Mouse (Mus musculus) kidney, postnatal 10 days (tissue): ENCODE results near the gene Raph1.

Experiments
- DNase-seq: peaks from one replicate; pipeline ENCODE4 v3.0.0; 2021; ENCODE audit warnings: mixed read lengths

Gene Raph1

DNA sequence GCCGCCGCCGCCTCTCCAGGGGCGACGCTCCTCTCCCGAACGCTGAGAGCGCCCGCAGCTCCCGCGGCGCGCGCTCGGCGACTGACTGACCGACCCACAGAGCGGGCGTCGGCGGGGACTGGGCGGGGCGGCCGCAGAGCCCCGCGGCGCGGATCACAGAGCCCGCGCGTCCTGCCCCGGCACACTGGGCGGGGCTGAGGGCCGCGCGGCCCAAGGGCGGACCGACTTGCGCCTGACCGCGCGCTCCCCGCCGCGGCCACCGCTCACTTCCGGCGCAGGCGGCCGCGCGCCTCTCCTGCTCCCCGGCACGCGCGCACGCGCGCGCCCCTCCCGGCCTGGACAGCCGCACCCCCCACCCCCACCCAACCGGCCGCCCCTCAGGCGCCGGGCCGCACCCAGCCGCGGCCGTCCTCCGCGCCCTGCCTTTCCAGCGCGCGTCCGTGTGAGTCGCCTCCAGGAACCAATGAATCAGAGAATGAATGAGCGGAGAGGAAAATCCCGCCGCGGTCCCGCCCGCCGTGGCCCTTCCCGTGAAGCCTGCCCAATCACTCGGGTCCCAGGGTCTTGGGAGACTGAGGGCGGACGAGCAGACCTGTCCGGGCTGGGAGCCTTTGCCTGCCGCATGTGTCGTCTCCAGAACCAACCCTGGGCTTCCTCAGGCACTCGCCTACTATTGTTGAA is at the start of gene Raph1:
Gene Raph1, minus strand, starts transcription at position 474 of the 681 bp plus-strand sequence.
- peak; percentile 94 for DNase-seq

DNA sequence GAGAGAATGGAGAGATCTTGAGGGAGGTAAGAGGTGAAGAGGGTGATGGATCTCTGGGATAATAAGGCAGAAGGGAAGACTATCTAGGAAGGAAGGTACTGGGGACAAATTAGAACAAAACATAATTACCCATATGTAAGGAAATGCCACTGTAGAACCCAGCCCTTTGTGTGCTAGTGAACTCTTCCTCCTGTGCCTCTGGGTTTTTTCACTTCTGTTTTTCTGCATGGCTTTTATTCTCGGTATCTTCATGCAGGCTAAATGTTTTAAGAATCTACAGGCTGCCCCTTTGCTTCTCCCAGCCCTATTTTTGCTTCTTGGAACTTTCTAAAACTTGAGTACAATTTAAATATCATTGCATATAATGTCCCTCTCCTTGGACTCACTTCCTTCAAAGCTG is 48.8 kb upstream of the Raph1 start:
- no peak for DNase-seq

DNA sequence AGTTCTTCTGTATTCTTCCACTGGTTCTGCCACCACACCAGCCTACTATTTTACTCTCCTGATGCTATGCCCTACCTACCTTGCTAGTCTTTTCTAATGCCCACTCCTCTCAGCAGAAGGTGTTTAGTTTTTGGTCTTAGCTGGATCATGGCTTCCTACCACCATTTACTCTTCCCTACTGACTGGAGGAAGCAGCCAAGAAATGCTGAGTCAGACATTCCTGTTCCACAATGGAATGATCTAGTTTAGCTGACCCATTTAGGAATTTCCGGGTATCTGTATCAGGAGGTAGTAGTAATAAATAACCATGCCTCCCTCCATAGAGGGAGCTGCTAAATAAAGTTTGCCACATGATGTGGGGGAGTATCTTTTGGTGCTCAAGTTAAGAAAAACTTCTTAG is 48.0 kb upstream of the Raph1 start:
- DNase-seq: no peak

DNA sequence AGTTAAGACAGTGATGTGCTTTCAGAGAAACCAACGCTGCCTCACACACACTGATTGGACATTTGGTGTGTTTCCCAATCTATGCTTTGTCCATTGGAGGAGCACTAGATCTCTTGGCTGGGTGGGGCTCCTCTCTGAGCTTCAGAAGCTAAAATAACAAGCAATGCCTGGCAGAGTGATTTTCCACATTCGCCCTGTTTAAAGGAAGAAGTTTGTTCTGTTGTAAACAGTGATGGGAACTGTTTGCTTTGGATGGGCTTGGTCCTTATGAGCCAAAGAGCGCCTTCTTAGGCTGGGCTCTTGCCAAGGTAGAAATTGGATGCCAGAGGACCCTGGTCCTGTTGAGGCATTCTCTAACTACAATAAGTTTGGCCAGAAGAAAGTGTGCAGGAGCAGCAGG is 45.1 kb upstream of the Raph1 start:
- no peak for DNase-seq

DNA sequence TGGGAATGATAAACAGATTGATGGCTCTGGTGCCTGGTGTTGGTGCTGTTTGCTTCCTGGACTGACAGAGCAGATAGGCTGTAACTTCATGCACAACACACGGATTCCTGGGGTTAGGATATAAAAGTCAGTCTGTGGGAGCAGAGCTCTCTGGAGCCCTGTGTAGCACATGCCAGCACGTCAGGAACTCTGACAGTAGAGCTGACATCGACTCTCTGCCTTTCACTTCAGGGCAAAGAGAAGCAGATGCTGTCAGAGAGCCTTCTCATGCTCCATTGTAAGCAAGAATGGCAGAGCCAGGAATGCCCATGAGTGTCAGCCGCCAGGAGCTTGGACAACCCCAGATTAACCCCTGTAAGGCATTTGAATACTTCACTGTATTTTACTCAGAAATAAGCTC is 43.7 kb upstream of the Raph1 start:
- DNase-seq: no peak

DNA sequence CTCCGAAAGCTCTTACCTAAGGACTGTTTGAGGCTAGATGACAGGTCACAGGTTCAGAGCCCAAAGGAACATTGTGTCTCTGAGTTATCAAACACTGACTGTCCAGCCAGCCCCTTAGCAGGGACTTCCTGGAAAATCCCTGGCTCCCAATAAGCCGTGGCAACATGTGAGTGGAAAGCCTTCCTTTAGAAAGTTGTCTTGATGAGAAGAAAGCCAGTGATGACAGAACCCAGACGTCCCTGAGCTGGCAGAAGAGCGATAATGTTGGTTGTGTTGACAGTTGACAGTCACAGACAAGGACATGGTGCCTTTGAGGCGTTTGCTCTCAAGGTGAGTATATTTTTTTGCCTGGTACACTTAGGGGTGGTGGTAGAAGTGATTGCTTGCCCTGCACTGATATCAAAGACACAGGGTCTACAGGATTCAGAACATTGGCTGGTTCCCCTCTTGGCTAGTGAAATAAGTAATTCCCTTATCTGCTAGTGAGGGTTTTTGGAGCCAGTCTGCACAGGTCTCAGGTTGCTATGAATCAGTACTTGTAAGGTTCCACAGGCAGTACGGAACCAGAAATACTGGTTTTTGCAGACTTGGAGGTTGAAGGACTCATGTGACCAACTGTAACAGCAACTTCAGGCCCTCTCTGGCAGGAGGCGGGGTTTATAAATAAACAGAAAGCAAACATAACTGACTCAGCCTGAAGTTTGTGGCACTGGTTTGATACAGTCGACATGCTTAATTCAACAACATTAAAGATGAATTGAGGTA is 42.3 kb upstream of the Raph1 start:
- peak; percentile 33 for DNase-seq

DNA sequence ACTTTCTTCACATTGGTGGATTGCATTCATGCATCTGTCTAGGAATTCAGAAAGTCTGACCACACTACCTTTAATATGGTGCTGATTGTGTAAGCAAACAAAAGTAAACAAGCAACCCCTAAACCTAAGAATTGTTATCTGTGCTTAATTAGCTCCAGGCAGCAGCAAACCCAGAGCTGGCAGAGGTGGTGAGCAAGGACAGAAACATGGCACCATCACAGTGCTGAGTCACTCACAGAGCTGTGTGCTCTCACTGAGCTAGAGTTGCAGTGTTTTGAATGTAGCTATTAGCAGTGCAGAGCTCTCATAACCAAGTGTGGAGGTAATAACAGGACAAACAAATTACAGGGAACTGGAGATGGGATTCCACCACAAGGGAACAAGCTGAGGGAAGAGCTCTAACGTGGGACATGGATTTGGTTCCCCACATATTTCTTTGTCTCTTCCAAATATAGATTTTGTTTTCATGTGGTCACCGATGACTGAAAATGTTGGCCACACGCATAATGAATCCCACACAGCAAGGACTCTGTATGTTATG is 37.6 kb upstream of the Raph1 start:
- DNase-seq: no peak

DNA sequence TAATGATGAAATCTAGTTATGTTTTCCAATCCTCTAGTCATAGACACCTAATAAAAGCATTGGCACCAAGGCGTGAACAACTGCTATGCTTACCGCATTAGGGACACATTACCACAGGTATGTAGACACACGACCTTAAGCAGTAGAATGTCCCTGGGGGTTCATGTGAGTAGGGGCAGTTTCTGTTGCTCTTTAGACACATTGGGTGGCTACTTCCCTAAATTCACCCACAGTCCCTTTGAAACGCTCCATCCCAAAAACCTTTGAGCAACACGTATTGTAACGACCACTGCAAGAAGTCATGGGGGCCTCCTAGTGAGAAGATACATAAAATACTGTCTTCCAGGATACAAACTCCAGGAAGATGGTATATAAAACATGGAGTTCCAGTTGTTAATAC is 33.8 kb upstream of the Raph1 start:
- no peak for DNase-seq

DNA sequence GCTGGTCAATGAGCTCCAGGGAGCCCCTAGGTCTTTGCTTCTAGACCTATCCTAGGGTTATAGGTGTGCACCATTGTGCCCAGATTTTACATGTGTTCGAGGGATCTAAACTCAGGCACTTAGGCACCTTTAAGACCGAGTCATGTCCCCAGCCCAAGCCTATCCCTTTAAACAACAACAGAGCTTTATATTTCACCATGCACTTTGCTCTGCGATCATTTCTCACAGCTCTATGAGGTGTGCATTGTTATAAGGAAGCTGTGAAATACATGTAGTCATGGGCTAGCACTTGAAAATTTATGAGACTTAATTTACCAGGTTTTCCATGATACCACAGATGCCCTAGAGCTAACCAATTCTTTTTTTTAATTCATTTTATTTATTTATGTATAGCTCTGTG is 33.0 kb upstream of the Raph1 start:
- no peak for DNase-seq

DNA sequence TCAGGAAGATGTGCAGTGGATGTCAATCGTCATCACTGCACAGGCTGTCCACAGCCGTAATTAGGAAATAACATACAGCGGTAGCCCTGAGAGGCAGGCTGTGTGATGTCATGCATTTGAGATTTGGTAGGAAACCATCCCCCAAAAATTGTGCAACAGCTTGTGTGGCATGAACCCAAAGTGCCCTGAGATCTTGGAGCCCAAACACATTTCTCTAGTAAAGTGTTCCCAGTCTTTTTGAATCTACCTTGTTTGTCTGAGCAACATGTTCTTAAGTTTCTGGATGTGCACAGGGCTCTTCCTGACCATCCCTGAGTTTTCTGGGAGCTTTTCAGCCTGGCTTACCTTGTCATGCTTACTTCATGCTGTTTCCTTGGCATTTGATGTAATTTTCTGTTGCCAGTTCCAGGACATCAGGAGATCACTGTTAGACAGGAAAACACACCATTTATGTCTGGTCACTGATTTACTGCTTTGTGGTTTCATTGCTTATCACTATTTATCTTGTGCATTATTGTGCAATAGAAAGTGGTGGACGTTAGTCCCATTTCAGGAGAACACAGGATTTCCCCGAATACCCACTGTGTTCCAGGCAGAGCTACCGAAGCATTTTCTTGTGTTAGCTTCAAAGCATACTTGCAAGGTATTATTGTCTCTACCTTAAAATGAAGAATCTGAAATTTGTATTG is 32.3 kb upstream of the Raph1 start:
- DNase-seq: no peak

DNA sequence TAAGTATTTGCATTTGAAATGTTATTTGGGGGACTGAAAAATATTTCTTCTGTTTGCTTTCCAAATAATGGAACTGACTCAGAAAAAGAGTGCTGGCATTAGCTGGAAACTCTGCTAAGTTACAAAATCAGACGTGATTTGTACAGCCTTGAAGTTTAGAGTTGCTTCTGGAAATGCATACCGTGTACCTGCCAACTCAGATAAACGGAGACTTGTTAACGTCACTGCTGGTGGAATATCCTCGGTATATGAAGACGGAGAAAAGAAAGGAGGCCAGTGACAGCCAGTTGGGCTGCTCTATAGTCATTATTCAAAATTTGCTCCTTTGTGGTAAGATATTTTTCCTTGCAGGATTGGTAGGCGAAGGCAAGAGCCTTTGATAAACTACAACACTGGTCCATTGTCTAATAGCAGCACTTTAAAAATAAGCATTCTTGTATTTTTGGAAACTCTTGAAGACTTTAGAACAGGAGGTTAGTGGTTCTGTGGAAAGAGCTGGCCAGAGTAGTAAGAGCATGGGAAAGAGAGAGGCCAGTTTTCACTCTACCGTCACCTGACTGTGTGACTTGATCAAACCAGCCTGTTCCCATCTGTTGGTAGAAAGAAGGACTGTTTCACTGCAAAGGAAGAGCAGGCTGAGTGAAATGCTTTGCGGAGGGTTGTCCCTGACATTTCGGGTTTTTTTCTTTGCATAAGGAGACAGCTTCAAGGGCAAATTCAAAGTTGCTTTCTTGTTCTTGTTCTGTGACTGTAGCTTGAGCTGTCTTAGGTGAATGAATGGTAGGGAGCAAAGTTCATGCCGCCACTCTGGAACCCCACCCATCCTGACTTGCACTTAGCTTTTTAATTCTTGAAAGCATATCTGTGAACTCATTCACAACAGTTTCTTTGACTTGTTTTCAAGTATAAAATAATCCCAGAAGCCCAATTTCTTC is 29.7 kb upstream of the Raph1 start:
- DNase-seq: no peak

DNA sequence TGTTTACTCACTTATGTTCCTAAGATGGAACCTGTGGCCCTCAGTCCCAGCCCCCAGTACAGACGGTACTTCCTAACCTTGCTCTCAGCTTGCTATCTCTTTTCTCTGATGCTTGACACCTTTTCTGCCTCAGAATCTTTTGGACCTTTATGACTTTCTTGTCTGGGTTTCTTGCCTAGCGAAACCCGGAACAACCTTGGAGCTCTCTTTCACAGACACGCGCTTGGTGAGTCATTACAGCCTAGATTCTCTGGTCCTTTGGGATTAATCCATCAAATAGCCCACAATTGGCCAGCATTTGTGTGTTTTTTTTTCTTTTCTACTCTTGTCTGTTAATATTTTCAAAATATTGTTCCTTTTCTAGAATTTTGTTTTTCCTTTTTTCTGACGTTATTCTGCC is 26.2 kb upstream of the Raph1 start:
- no peak for DNase-seq

DNA sequence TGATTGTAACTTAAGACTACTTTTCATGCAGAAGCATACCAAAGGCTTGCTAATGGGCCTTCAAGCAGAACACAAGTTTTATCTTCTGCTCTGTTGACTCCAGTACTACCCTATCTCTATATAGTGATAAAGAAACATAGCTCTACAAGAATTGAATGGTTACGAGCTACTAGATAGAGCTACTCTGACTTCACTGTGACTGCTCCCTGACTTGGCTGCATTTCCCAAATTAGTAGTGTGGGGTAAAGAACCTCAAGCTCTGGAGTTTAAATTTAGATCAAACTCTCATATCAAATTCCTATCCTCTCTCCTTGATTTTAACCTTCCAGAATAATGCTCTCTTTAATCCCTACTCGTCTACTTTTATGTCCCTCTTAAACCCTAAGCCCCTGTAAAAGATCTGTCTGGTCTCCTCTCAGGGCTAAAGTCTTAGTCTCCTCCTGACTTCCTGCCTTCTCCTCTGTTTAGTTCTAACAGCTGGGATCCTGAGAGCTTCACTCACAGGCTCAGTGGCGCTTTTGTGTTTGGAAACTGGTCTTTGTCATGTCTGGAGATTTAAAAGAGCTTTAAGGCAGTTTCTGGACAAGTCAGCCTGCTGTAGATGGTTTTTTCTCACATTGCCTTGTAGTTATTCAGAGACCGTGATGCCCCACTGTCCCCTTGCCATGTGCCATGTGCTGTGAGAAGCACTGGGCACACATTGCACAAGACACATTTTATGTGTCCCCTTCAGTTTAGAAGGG is 22.2 kb upstream of the Raph1 start:
- no peak for DNase-seq

DNA sequence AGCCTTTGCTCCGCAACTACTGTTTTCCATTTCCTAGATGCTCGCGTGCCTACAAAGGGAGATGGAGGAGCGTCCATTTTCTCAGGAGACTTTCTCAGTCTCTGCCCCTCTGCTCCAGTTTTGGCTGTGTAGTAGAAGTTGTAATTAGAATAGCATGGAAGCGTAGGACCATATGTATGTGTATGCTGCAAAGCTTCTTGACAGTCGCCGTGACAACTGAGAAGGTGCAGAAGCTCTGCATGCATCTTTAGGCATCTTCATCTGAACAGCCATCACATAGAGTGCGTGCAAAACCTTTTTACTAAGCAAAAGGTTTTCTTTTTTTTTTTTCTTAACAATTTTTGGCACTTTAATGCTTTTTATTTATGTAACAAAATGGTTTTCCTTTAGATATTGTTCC is 14.1 kb upstream of the Raph1 start:
- DNase-seq: no peak

DNA sequence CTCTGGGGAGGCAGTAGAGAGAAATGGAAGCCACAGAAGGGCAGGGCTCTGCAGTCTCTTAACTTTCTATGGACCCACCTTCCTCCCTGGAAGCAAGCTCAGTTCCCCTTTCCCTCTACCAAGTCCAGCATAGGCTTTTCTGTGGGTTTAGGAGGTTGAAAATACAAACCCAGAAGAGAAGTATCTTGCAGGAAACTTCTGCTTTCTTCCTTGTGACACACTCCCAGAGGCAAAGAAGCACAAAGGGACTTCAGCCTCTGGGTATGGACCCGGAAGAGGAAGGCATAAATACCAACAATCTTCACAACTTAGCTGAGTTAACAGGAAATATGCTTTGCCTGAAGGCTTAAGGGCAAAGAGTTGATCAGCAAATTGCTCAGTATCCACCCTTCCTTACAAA is 13.0 kb upstream of the Raph1 start:
- no peak for DNase-seq

DNA sequence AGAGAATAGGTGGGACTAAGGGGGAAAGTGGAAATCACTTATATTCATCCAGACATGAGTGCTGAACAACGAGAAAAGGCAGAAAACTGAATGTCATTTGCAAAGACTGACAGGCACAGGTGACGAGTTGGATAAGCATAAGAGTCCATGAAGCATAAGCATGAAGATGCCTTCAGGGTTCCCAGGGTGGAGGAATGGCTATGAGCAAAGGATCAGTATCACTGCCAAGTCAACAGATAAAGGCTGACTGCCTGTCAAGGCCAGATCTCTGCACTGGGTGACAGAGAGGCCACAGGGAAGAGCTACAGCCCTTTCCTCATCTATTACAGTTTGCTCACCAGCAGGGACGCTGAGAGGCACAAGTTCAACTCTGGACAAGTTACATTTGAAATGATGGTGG is 5.8 kb upstream of the Raph1 start:
- no peak for DNase-seq

DNA sequence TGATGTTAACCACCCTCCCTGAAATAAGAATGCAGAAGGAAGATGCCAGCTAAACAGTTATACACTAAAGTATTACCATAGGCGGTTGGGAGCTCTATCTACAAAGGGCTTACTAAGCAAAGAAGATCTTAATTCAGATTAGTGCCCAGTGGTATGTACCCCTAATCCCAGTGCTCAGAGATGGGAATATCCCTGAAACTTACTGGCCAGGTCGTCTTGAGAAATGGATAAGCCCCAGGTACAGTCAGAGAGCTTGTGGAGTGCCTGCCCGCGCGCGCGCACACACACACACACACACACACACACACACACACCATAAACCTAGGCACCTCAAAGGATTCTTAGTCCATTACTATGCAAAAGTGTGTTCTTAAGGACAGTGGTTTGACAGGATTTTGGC is 2.8 kb upstream of the Raph1 start:
- no peak for DNase-seq

DNA sequence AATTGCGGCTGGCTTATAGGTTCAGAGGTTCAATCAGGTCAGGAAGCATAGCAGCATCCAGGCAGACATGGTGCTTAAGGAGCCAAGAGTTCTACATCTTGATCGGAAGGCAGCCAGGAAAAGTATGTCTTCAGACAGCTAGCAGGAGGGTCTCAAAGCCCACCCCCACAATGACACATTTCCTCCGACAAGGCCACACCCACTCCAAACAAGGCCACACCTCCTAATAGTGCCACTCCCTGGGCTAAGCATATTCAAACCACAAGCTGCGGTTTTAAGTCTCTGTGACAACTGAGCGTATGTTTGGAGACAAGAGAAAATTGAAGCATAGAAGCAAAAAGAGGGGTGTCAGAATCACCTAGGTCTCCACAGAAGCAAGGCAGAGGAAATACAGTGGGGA is 2.3 kb upstream of the Raph1 start:
- DNase-seq: no peak

DNA sequence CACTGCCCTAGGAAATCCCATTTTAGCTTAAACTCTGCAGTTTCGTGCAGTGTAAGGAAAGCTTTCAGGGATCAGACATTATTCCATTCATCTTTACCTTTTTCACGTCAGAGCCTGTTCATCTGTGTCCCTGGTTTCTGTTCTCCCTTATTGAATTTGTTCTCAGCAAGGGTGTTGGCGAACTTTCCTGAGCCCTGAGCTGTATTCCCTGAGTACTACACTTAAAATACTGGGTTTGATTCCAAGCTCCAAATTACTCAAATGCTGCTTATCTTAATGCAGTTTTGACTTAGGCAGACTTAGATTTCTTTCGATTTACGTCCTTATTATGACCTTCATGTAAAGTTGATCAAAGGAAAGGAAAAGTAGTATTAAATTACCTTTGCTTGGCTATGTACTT is 417 bp upstream of the Raph1 start:
- DNase-seq: no peak

DNA sequence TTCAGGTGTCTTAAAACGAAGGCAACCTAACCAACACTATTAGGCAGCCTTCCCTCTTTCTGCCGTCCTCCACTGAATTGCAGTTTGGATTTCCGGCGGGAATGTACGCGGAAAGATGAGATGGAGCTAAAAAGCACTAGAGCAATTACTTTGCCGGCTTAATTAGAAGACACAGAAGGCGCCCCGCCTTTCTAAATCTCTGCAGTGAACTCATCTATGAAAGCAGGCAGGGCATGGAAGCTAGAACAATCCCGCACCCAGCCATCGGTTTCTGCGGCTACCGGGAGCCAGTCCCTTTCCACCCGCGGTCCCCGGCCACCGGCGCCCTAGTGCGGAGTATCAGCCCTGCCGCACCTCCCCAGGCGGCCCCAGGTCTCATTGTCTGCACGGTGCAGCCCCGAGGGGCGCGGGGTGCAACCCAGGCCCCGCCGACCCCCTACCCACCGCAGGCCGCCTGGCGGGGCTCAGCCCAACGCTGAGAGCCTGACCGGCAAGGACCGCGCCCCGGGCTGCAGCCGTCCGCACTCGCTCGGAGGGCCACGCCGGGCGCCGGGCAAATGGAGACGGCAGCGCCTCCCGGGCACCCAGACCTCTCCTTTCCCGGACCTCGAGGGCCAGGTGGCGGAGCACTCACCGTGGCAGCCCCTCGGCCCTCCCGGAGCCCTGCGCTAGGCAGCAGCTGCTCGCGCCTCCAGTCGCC is 823 bp downstream of the Raph1 start:
- DNase-seq: no peak

DNA sequence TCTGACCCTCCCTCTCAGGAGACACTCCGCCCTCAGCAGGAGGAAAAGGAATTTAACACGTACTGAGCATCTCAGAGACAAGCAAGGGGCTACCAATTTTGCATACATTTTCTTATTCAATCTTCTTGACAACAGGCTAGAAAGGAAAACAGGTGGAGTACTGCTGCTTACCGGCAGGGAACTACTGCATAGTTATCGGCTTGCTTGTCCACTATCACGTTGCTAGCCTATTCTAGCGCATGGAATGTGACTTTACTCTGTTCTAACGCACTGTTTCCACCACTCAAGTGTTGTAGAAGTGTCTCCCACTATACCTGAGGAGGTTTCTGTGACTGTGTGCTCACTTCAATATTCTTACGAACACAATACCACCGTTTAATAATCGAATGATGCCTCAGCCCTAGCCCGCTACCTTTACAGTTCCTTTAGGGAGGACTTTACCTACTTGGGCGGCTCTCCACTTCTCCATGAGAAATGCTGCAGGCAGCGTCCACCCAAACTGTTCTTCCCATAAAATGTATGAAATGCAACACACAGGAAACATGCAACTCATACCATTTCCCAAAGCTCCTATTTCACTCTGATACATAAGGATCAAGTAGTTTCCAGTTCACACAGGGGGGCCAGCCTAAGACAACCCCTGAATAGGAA is 1.5 kb downstream of the Raph1 start:
- peak; percentile 24 for DNase-seq
